Mouse (Mus musculus) megakaryocyte, embryonic 14.5 days (primary cell): ENCODE measurements around the gene Med31.

Experiments used
- FLI1 ChIP-seq: IDR thresholded peaks from 2 replicates; pipeline ENCODE4 v1.6.1; 2012; ENCODE audit warnings: low read length, inconsistent platforms, mixed read lengths
- GATA1 ChIP-seq: IDR thresholded peaks from 3 replicates; pipeline ENCODE4 v1.6.1; 2012; ENCODE audit warnings: mixed read lengths, low read length, inconsistent platforms, borderline replicate concordance

DNA sequence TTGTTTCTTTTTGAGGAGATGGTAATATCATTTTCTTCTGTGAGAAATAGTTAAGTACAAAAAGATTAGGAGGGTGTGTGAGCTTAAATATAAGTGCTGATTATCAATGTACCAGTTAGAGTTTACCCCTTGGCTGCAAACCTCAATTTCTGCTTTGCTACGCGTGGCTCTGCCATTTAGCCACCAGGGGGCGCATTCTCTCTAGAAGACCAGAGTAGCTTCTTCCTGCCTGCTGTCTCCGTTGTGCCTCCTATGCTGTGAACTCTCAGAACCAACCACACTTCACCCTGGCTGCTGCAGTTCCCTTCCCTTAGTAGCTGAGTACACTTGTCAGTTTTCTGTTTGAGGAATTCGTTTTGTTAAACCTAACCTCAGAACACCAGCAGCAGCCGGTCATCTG, 5.9 kb upstream of the Med31 start:
- TF ChIP-seq GATA1 = no peak
- no peak for TF ChIP-seq FLI1
